Mouse (Mus musculus): ENCODE data around the gene Col26a1.

GRCm38 (mm10) chr5:136895529-136895963 lies 12.5 kb upstream of the Col26a1 start:
- no peak for TF ChIP-seq CTCF (IDR thresholded peaks at IDR 0.05; ENCODE audit: insufficient read depth, low read length)
- no peak for TF ChIP-seq POLR2A (IDR thresholded peaks at IDR 0.05; ENCODE audit: borderline replicate concordance, extremely low read depth, low read depth, low read length)
